Mouse (Mus musculus): ENCODE results near the gene Gm853.

DNA sequence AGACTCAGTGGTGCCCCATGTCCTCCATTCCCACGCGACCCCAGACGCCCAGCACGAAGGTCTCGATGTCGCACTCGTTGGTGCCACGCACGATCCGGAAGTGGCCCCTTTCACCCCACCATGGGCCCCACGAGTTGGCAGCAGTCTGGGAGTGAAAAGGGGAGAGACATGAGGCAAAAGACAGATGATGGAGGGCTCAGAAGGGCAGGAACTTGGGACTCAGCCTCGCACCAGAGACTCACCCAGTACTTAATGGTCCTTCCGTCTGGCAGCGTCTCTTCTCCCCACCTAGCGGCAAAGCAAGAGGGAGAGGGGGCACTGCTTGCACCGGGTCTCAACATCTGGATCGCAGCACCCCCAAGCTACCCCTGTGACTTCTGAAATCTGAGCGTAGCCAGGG lies 56.1 kb downstream of the Gm853 start:
- TF ChIP-seq POLR2A (IDR thresholded peaks at IDR 0.05; ENCODE audit: extremely low read depth, insufficient read depth, low read length) (no peak), CTCF (IDR thresholded peaks at IDR 0.05; ENCODE audit: extremely low read depth, insufficient read depth, low read length) (no peak)
